Mouse (Mus musculus): ENCODE results near the gene Cdh15. TPM values are rescaled to one million over a fixed set of nuclear protein-coding genes. Genes with fewer than 3 reads are reported as not detected.

The Cdh15 gene
- total RNA-seq, 2 experiments from 2014 or later: not detected

Other genes with a start within 250 kb of the Cdh15 start
- gene Galns, start 236.5 kb upstream of the Cdh15 start, total RNA-seq (2014; fragmentation: Nextera tagmentation): 21.7 and 31.5 TPM in 2 replicates
- gene Galns, start 236.5 kb upstream of the Cdh15 start, total RNA-seq (2017): 3.8 and 8.2 TPM in 2 replicates
- gene Trappc2l, start 236.3 kb upstream of the Cdh15 start, total RNA-seq (2014; fragmentation: Nextera tagmentation): 24.4 and 27.7 TPM in 2 replicates
- 10.2 and 19.6 TPM in 2 replicates for gene Trappc2l, start 236.3 kb upstream of the Cdh15 start, total RNA-seq (2017)
- not detected in 2 replicates for gene Pabpn1l, start 225.2 kb upstream of the Cdh15 start, total RNA-seq (2014; fragmentation: Nextera tagmentation)
- gene Pabpn1l, start 225.2 kb upstream of the Cdh15 start, total RNA-seq (2017): not detected in 2 replicates
- 78.3 and 79.6 TPM in 2 replicates for gene Cbfa2t3, start 148.9 kb upstream of the Cdh15 start, total RNA-seq (2014; fragmentation: Nextera tagmentation)
- gene Cbfa2t3, start 148.9 kb upstream of the Cdh15 start, total RNA-seq (2017): 7.8 and 15.4 TPM in 2 replicates
- gene Acsf3, start 72.5 kb upstream of the Cdh15 start, total RNA-seq (2014; fragmentation: Nextera tagmentation): 9.8 and 14.7 TPM in 2 replicates
- gene Acsf3, start 72.5 kb upstream of the Cdh15 start, total RNA-seq (2017): 5.8 and 9.5 TPM in 2 replicates
- 97.9 and 99.4 TPM in 2 replicates for gene Ankrd11, start 194.3 kb downstream of the Cdh15 start, total RNA-seq (2014; fragmentation: Nextera tagmentation)
- 57.1 and 57.3 TPM in 2 replicates for gene Ankrd11, start 194.3 kb downstream of the Cdh15 start, total RNA-seq (2017)
- 89.0 and 94.3 TPM in 2 replicates for gene Spg7, start 215.0 kb downstream of the Cdh15 start, total RNA-seq (2014; fragmentation: Nextera tagmentation)
- 60.1 and 68.2 TPM in 2 replicates for gene Spg7, start 215.0 kb downstream of the Cdh15 start, total RNA-seq (2017)

Data from megakaryocyte-erythroid progenitor cell, adult 5-6 weeks (primary cell).